Mouse (Mus musculus) adipocyte (in vitro differentiated cells): Measurements from ENCODE around the gene Zfp747.
A peak's percentile ranks its signal among the peaks of the same experiment; 100 is the strongest.
"Not testable (repeated sequence)": the region's sequence is repeated elsewhere in the genome, so short reads cannot be mapped to it uniquely, and the experiment has no call there.

Experiments used
- DNase-seq: peaks from one replicate; pipeline ENCODE4 v3.0.0-alpha.2; 2016; ENCODE audit warnings: low spot score

Zfp747 gene

GRCm38 (mm10) chr7:127375271-127376245, at the start of gene Zfp747:
Gene Zfp747, minus strand, starts transcription at chr7:127376050.
- DNase-seq = peak; percentile 93

- DNase-seq = no peak
Measured at GRCm38 (mm10) chr7:127425291-127425690, 49.4 kb upstream of the Zfp747 start.

- DNase-seq = no peak
Measured at GRCm38 (mm10) chr7:127422247-127422646, 46.4 kb upstream of the Zfp747 start.

GRCm38 (mm10) chr7:127421388-127422191, 45.7 kb upstream of the Zfp747 start, which contains the start of gene Zfp688:
Gene Zfp688, minus strand, starts transcription at chr7:127422068.
- DNase-seq = peak; percentile 84

GRCm38 (mm10) chr7:127411418-127411817, 35.6 kb upstream of the Zfp747 start:
- no peak for DNase-seq

GRCm38 (mm10) chr7:127406002-127406987, 30.4 kb upstream of the Zfp747 start, which contains the start of gene Zfp764:
Gene Zfp764, minus strand, starts transcription at chr7:127406822.
- peak; percentile 79 for DNase-seq

- DNase-seq = not testable (repeated sequence)
Measured at GRCm38 (mm10) chr7:127404101-127404500, 28.3 kb upstream of the Zfp747 start.

GRCm38 (mm10) chr7:127402980-127403379, 27.1 kb upstream of the Zfp747 start:
- no peak for DNase-seq

- DNase-seq = no peak
Measured at GRCm38 (mm10) chr7:127400355-127400754, 24.5 kb upstream of the Zfp747 start.

GRCm38 (mm10) chr7:127393944-127394333, 18.1 kb upstream of the Zfp747 start:
- no peak for DNase-seq

GRCm38 (mm10) chr7:127393157-127393943, 17.5 kb upstream of the Zfp747 start, which contains the start of gene E430018J23Rik:
Gene E430018J23Rik, minus strand, starts transcription at chr7:127393629.
- DNase-seq = peak; percentile 98

GRCm38 (mm10) chr7:127392251-127392824, 16.5 kb upstream of the Zfp747 start:
- DNase-seq = no peak

- DNase-seq = no peak
Measured at GRCm38 (mm10) chr7:127391538-127391937, 15.7 kb upstream of the Zfp747 start.

GRCm38 (mm10) chr7:127390306-127390705, 14.5 kb upstream of the Zfp747 start:
- DNase-seq = no peak

- not testable (repeated sequence) for DNase-seq
Measured at GRCm38 (mm10) chr7:127388201-127388600, 12.4 kb upstream of the Zfp747 start.

- DNase-seq = no peak
Measured at GRCm38 (mm10) chr7:127386641-127387392, 11.0 kb upstream of the Zfp747 start, which contains the start of gene 9130019O22Rik. Gene 9130019O22Rik, minus strand, starts transcription at chr7:127387166.

- DNase-seq = not testable (repeated sequence)
Measured at GRCm38 (mm10) chr7:127385560-127385959, 9.7 kb upstream of the Zfp747 start.

- DNase-seq = no peak
Measured at GRCm38 (mm10) chr7:127378310-127378921, 2.6 kb upstream of the Zfp747 start.

GRCm38 (mm10) chr7:127371870-127372269, 4.0 kb downstream of the Zfp747 start:
- not testable (repeated sequence) for DNase-seq
